Mouse (Mus musculus) subcutaneous adipose tissue, adult 2 months (tissue): ENCODE data around the gene Insig2. TPM values are rescaled to one million over a fixed set of nuclear protein-coding genes. Genes with fewer than 3 reads are reported as not detected.

Experiments used
- polyA plus RNA-seq: library from polyadenylated mRNA; depleted of rRNA; stranded (reverse); fragments of >200 nt; gene quantifications from 2 replicates; pipeline ENCODE4 v1.2.3, GENCODE M21; 2012; ENCODE audit warnings: low replicate concordance; rRNA removed

Insig2 gene
- 35.0 and 53.1 TPM in 2 replicates for polyA plus RNA-seq

GRCm38 (mm10) chr1:121332485-121332884, at the start of gene Insig2:
TSS of gene Insig2 (minus strand) at chr1:121332589.

Other genes starting within 250 kb of the Insig2 start
- gene Ccdc93, start 98.5 kb upstream of the Insig2 start, polyA plus RNA-seq: 8.6 and 11.6 TPM in 2 replicates
- gene Htr5b, start 195.9 kb upstream of the Insig2 start, polyA plus RNA-seq: not detected in 2 replicates
- 26.8 and 52.5 TPM in 2 replicates for gene Ddx18, start 235.4 kb upstream of the Insig2 start, polyA plus RNA-seq